In the genomic region with DNA sequence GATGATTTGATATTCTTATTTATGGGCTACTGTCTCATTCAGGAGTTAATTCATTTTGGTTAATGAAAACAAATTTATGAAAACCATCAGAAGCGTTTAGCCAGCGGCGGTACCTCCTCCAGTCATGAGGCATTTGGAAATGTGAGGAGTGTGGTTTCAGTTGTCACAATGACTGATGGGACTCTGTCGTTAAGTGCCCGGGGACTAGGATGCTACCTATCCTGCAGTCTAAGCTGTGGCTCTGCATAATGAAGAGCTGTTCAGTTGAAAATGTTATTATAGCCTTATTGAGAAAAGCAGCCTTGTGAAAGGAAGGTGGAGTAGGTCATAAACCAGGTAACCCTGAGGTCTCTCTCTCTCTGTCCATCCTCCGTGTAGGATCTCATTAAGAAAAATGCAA, we compare ENCODE assay signal across 17 mouse cellular contexts.
"Had no signal": no experiment of that assay in that cellular context is flagged by ENCODE, and none has a peak within 500 bp of the region (broad histone marks: within the 10 kb centered on the region; RNA-seq: fewer than 3 reads in every experiment).

No protein-coding gene starts in this region.

- H3K4me3 ChIP-seq: limb, embryonic 12.5 days; limb, embryonic 15.5 days; megakaryocyte, embryonic 14.5 days had no signal

- DNase-seq: kidney, adult 2 months; kidney, postnatal 25 days; layer of hippocampus, postnatal 36 days; left cerebral cortex, postnatal 4 days; liver, postnatal 0 days; lung, embryonic 14.5 days; lung, postnatal 36 days; thymus, adult 18-20 months; thymus, postnatal 36 days had no signal

- H3K27me3 ChIP-seq: limb, embryonic 12.5 days; limb, embryonic 15.5 days; megakaryocyte, embryonic 14.5 days; midbrain, embryonic 15.5 days had no signal

- H3K36me3 ChIP-seq: limb, embryonic 12.5 days; limb, embryonic 15.5 days; midbrain, embryonic 15.5 days had no signal

- H3K4me1 ChIP-seq: limb, embryonic 12.5 days; limb, embryonic 15.5 days; megakaryocyte, embryonic 14.5 days had no signal

- ATAC-seq: liver, postnatal 0 days; lung, postnatal 0 days had no signal

- H3K27ac ChIP-seq: kidney, postnatal 0 days; limb, embryonic 12.5 days; limb, embryonic 15.5 days; liver, embryonic 14.5 days; midbrain, embryonic 15.5 days had no signal

- H3K4me2 ChIP-seq: limb, embryonic 12.5 days; limb, embryonic 15.5 days; liver, embryonic 11.5 days; lung, embryonic 14.5 days had no signal

- H3K9me3 ChIP-seq: limb, embryonic 12.5 days; limb, embryonic 15.5 days; megakaryocyte, embryonic 14.5 days; midbrain, embryonic 15.5 days had no signal

- H3K9ac ChIP-seq: limb, embryonic 12.5 days; limb, embryonic 15.5 days; liver, embryonic 14.5 days; liver, postnatal 0 days; lung, embryonic 14.5 days; midbrain, embryonic 15.5 days had no signal
